Mouse (Mus musculus) kidney, adult 9 months (tissue): ENCODE results near the gene Slc5a6.

Source experiments
- DNase-seq: peaks from one replicate; pipeline ENCODE4 v3.0.0; 2022

The Slc5a6 gene

DNA sequence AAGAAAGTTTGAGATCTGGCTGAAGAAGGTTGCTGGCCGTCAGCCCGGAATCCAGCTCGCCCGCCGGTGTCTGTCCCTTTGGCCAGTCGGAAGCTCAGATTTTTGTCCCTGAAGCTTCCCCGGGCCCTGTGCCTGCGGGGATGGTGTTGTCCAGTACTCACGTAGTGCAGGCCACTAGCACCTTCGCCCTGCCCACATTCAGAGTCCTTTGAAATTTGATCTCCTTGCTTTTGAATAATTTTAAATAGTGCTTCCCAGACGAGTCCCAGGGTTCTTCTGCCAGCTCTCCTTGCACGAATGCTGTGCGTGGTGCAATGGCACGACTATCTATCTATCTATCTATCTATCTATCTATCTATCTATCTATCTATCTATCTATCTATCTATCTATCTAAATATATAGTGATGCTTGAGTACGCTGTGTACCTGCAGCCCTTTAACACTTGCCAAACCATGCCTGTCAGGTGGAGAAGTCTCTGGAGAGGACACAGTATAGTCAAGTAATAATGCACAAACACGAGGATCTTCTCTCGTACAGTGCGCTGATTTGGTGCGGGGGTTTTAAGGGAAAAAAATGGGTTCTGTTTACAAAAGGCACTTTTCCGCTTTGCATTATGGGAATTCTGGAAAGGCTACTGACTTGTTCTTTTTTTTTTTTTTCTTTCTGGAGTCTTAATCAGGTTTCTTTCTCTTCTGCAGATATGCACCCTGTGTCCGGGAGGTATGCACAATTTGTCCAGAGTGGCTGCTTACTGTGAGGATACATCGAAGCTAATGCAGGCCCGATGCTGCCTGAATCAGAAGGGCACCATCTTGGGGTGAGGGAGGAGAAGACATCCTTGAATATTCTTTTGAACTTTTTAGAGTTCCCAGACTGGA, at the start of gene Slc5a6:
Gene Slc5a6 (minus strand): TSS at position 162 of the 879 bp plus-strand sequence.
- peak; percentile 66 for DNase-seq

DNA sequence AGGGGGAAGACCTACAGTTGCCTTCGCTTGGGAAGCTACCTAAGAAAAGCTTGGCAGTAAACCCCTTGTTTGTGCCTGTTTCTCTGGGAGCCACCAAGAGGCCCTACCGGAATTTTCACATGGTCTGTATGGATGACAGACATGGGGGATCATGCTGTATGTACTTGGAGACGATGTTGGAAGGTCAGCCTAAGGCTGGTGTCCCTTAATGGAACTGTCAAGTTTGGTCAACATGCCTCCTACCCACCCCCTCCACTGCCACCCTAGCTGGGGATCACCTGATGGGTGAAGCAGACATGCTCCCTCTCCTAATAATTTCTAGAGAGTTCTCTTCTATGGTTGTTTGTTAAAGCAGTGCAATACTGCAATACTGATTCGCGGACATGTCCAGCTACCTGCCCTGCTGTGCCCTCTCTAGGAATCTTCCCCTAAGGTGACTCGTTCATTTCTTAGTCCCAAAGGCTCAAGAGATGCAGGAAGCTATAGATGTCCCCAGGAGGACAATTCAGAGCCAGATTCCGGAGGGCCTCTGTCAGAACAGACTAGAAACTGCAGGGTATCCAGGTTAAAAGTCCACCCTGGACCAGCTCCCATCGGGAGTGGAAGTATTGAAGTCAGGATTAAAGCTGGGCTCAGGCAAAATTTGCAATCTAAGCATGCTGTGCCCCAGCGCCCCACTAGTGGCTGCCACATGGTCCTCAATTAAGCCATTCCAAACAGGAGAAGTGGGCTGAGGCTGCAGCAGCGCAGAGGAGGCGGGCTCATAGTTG, 47.2 kb upstream of the Slc5a6 start:
- DNase-seq = no peak

DNA sequence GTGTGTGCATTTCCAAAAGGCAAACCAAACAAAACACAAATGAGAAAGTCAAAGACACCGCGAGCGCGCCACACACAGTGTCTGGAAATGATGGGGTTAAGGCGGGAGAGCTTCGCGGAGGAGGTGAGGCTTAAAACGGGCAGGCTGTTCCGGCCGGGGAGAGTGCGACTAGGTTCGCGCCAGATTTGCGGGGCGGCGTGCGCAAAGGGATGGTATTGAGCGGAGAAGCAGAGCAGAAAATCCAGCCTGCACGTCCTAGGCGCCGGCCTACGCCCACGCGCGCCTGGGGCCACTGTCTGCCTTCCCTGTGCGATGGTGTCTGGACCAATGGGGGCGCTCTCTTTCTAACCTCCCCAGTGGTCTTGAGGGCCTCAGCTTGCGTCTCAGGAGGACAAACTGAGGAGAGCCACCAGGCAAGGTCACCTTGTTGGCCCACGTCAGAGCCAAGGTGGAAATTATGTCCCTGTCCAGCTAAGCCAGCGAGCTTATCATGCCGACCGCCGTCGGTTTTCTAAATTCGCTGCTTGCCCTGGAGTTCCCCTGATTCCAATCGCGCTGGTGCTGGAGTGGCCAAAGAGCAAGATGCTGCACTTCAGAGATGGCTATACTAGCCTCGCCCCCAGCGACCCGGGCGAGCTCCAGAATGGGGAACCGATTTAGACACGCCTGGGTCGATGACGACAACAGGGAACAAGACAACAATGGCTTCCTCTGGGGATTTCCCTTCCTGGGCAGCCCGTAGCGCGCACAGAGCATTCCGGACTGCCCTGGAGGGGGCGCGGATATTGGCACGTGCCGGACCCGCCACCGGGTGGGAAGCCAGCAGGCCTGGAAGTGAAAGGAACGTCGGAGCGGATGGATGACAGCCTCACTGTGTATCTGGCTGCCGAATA, 46.3 kb upstream of the Slc5a6 start:
- DNase-seq = peak; percentile 44

DNA sequence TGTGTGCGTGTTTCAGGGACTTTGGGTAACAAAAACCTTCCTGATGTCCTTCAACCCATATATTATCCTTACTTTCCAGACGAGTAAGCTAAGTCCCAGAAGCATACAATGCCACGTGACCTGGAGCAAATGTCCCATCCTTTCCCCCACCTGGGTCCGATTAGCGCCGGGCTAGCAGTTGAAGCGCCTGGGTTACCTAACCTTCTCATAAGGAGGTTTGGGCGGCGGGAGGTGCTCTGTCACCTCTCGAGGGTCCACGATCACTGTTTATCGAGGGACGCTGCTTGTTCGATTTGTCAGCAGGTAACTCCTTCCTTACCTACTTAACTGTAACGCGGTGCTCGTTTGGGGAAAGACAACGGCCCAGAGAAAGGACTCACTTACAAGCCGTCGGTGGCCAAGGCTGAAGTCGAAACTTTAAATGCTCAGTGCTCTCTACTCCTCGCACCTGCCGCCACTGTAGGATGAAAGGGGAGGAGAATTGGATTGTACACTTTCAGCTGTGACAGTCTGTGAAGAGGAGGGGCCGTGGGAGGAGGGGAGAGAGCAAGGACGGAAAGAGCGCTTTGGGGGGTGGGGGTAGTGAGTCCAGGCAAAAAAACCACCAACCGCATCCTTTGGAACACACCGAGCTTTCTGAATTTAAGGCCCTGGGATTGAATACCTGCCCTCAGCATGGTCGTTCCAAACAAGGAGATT, 45.5 kb upstream of the Slc5a6 start:
- DNase-seq = no peak

DNA sequence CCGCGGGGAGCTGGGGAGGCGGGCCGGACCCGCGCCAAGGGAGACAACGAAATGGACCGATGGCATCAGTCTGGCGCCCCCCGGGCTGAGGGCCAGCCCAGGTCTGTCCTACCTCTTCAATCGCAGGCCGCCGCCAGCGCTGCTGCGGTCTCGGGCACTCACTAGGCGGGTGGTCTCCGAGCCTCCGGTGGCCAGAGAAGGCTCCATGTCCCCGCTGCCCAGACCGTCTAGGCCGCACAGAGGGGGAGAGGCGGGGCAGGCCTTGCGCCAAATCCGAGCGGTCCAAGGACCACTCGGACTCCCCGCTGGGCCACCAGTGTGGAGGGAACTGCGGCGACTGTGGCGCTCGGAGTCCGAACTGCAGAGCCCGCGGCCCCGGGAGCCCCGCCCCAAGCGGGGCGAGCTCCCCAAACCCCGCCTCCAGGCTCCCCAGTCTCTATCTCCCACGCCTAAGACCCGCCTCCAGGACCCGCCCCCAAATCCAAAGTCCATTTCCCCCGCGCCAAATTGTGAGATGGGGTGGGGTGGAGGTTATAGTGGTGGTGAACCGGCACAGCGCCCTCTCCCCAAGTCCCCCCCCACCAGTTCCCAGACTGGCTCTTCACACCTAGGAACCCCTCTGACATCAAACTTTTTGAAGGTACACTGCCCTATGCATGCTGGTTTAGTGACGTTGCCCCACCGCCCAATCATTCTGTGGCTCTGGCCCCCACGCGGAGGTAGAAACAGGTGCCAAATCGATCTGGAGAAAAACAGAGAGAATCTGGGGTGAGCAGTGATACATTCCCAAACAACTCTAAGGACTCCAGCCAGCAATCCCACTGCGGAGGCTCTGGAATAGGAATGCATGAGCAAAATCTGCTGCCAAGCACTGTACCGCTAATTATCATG, 44.7 kb upstream of the Slc5a6 start:
- peak; percentile 71 for DNase-seq

- DNase-seq = no peak
Observed at GRCm38 (mm10) chr5:31092231-31092975, 43.7 kb upstream of the Slc5a6 start.

DNA sequence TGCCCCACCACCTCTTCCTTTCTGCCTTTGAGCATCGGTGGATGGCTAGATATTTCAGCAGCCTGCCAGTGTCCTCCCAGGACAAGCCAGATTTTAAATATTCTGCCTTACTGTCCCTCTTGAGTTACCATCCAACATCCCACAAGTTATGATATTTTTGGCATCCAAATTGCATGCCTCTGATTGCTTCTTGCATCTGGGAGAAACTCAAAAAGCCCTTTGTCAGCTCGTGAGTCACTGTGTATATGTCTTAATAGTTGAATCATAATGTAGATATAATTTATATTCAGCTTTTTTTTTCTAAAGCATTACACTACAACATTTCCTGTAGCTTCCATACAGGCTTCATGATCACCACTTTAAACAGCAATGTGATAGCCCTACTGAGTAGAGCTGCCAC, 38.4 kb upstream of the Slc5a6 start:
- DNase-seq = no peak

- no peak for DNase-seq
Observed at GRCm38 (mm10) chr5:31086606-31087005, 37.9 kb upstream of the Slc5a6 start.

DNA sequence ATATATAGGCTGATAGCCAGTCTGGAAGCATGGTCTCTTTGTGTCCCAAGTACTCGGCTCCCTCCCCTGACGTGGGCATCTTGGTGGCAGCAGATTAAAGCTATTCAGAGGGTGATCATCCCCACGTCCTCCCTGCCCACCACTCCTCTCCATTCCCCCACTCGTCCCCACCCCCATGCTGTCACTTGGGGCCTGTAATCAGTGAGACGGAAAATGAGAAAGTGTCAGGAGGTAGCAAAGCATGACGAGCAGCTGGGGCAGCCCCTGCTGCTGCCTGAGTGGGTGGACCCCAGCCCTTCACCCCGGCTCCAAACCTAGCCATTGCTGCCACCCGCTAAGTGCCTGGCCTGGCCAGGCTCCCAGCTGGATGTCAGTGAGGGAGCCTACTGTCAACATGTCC, 35.2 kb upstream of the Slc5a6 start:
- no peak for DNase-seq

GRCm38 (mm10) chr5:31082935-31083625, 34.4 kb upstream of the Slc5a6 start:
- peak; percentile 55 for DNase-seq

DNA sequence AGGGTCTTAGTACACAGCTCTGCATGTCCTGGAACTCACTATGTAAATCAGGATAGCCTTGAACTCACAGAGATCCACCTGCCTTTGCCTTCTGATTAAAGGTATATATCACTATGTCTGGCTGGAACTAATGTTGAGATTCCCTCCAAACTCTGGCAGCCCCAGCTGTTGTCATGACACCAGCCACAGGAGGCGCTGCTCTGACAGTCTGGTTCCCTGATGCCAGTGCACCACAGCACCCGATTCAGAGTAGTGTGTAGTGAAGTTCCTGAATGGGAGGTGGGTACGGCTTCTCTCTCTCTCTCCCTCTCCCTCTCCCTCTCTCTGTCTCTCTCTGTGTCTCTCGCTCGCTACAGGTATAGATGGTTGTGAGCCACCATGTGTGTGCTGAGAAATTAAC, 33.6 kb upstream of the Slc5a6 start:
- DNase-seq = peak; percentile 62

- peak; percentile 50 for DNase-seq
Observed at GRCm38 (mm10) chr5:31081386-31081785, 32.7 kb upstream of the Slc5a6 start.

GRCm38 (mm10) chr5:31080795-31081164, 32.1 kb upstream of the Slc5a6 start:
- DNase-seq = no peak

GRCm38 (mm10) chr5:31080059-31080794, 31.5 kb upstream of the Slc5a6 start:
- DNase-seq = no peak

- no peak for DNase-seq
Observed at GRCm38 (mm10) chr5:31076346-31076745, 27.6 kb upstream of the Slc5a6 start.

DNA sequence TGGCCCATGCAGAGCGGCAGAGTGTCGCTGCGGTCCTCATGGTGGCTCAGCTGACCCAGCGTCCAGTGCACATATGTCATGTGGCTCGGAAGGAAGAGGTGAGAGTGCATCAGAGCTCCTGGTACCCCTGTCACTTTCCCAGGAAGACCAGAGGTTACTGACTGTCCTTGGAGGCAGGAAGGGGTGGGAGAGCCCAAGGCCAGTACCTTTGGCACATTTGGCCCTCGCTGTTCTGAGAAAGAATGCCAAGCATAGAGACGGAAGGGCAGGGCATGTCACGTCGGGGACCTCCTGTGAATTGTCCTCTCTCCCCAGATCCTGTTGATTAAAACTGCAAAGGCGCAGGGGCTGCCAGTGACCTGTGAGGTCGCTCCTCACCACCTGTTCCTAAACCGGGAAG, 24.5 kb upstream of the Slc5a6 start:
- DNase-seq = no peak

GRCm38 (mm10) chr5:31071821-31072220, 23.1 kb upstream of the Slc5a6 start:
- DNase-seq = no peak

GRCm38 (mm10) chr5:31071059-31071458, 22.3 kb upstream of the Slc5a6 start:
- no peak for DNase-seq

- no peak for DNase-seq
Observed at GRCm38 (mm10) chr5:31069810-31070209, 21.1 kb upstream of the Slc5a6 start.
